Mouse (Mus musculus) brain, embryonic 18.5 days (tissue): Measurements from ENCODE around the gene Wdr63.
A peak's percentile ranks its signal among the peaks of the same experiment; 100 is the strongest.

ENCODE experiments used
- DNase-seq: peaks from one replicate; pipeline ENCODE4 v3.0.0-alpha.2; 2012; ENCODE audit warnings: low read depth, low spot score

The Wdr63 gene

GRCm38 (mm10) chr3:146057131-146057530, 50.8 kb downstream of the Wdr63 start:
- no peak for DNase-seq

- DNase-seq, result no peak
These were observed 54.1 kb downstream of the Wdr63 start for GRCm38 (mm10) chr3:146053873-146054272.

GRCm38 (mm10) chr3:146053082-146053814, 54.7 kb downstream of the Wdr63 start:
- no peak for DNase-seq

GRCm38 (mm10) chr3:146051277-146052007, 56.5 kb downstream of the Wdr63 start:
- DNase-seq, result peak; percentile 34

GRCm38 (mm10) chr3:146049951-146050350, 58.0 kb downstream of the Wdr63 start:
- no peak for DNase-seq

GRCm38 (mm10) chr3:146047704-146048207, 60.2 kb downstream of the Wdr63 start:
- no peak for DNase-seq

- no peak for DNase-seq
These were observed 61.9 kb downstream of the Wdr63 start for GRCm38 (mm10) chr3:146046076-146046475.

- no peak for DNase-seq
These were observed 63.0 kb downstream of the Wdr63 start for GRCm38 (mm10) chr3:146044977-146045376.

- DNase-seq, result no peak
These were observed 66.5 kb downstream of the Wdr63 start for GRCm38 (mm10) chr3:146041382-146041781.

GRCm38 (mm10) chr3:146039132-146039903, 68.6 kb downstream of the Wdr63 start:
- no peak for DNase-seq

GRCm38 (mm10) chr3:146037906-146038305, 70.0 kb downstream of the Wdr63 start:
- DNase-seq, result no peak

GRCm38 (mm10) chr3:146032976-146033375, 75.0 kb downstream of the Wdr63 start:
- no peak for DNase-seq

GRCm38 (mm10) chr3:146030255-146030836, 77.6 kb downstream of the Wdr63 start:
- DNase-seq, result no peak

- DNase-seq, result no peak
These were observed 78.7 kb downstream of the Wdr63 start for GRCm38 (mm10) chr3:146029234-146029633.

- no peak for DNase-seq
These were observed 79.5 kb downstream of the Wdr63 start for GRCm38 (mm10) chr3:146028406-146028805.

- DNase-seq, result no peak
These were observed 80.8 kb downstream of the Wdr63 start for GRCm38 (mm10) chr3:146027116-146027515.

GRCm38 (mm10) chr3:146025499-146025898, 82.4 kb downstream of the Wdr63 start:
- DNase-seq, result no peak

GRCm38 (mm10) chr3:146024746-146025145, 83.2 kb downstream of the Wdr63 start:
- DNase-seq, result no peak

GRCm38 (mm10) chr3:146022232-146022631, 85.7 kb downstream of the Wdr63 start:
- no peak for DNase-seq

- DNase-seq, result no peak
These were observed 90.4 kb downstream of the Wdr63 start for GRCm38 (mm10) chr3:146017521-146017920.

- no peak for DNase-seq
These were observed 91.0 kb downstream of the Wdr63 start for GRCm38 (mm10) chr3:146016979-146017378.

- no peak for DNase-seq
These were observed 93.6 kb downstream of the Wdr63 start for GRCm38 (mm10) chr3:146014321-146014720.
